Comparison of ENCODE assay signal across 9 mouse cellular contexts in the genomic region with DNA sequence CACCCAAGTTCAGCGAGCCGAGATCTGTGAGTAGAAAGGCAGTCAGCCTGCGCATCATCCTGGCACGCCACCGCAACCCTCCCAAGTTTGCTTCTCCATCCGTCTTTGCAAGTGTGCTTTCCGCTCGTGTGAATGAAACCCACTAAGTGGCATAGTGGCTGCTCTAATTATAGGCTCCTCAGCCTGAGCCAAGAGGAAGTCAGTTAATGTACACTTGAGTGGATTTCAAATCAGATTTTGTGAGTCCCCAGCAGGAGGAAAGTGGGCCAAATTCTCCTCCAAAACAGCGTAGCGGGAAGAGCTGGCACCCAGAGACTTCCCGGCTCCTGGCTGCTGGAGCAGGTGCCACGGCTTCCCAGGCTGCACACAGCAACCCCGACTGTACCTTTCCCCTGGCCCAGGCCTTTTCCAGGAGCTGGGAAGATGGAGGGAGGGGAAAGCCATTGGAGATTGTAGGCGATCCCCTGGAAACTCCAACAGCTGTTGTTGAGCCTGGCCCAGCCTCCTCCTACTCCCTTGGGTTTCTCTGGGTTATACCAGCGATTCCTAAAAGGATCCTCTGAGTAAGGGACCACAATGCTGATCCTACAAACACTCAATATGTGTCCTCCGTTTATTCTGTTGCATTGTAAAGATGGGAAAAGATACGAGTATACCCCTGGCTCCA.
DNase-seq lines count a peak whose midpoint lies in the region; ATAC-seq and TF ChIP-seq lines count a peak whose summit lies in the region.
"Had no signal": no experiment of that assay in that cellular context is flagged by ENCODE, and none has a peak within 500 bp of the region (broad histone marks: within the 10 kb centered on the region; RNA-seq: fewer than 3 reads in every experiment).

No protein-coding gene starts in this region.

- TF ChIP-seq CTCF in kidney, adult 2 months (conservative IDR thresholded peaks at IDR 0.05; ENCODE audit: insufficient read depth, insufficient read length, low read depth, low read length), result no peak

- peak; percentile 34 for DNase-seq in left cerebral cortex, adult 11 months (ENCODE audit: low spot score)
- peak; percentile 60 to 81 for DNase-seq in right cerebral cortex, postnatal 36 days (ENCODE audit: low spot score in 2 of 2)
- no peak for DNase-seq in lung, adult 18-20 months
- DNase-seq in kidney, adult 2 months, result no peak
- no peak for DNase-seq in kidney, postnatal 4 days

- H3K9ac ChIP-seq in hindbrain, embryonic 13.5 days, result no peak overlapping the region
- no peak overlapping the region for H3K9ac ChIP-seq in hindbrain, embryonic 12.5 days
- 0 out of 2 replicates have a peak overlapping the region, but pooled peaks have one; percentile 8 for H3K9ac ChIP-seq in forebrain, embryonic 16.5 days (replicated peaks; ENCODE audit: low read depth, low read length)
- H3K9ac ChIP-seq: embryonic facial prominence, embryonic 12.5 days had no signal

- no peak overlapping the region for H3K4me2 ChIP-seq in hindbrain, embryonic 13.5 days
- H3K4me2 ChIP-seq in hindbrain, embryonic 12.5 days (replicated peaks), result no peak overlapping the region
- H3K4me2 ChIP-seq in forebrain, embryonic 16.5 days (ENCODE audit: low read length), result peak overlapping the region; percentile 22; the same call in 1 of the 2 replicates
- H3K4me2 ChIP-seq: embryonic facial prominence, embryonic 12.5 days had no signal

- no peak for ATAC-seq in hindbrain, embryonic 13.5 days (ENCODE audit: low FRiP score)
- ATAC-seq in hindbrain, embryonic 12.5 days (ENCODE audit: low FRiP score), result no peak
- peak; percentile 85 for ATAC-seq in forebrain, embryonic 16.5 days

- 74% methylated on average over 17 of the region's 17 CpGs for WGBS in hindbrain, embryonic 13.5 days
- 76% methylated on average over 17 of the region's 17 CpGs for WGBS in hindbrain, embryonic 12.5 days
- 25% methylated on average over 17 of the region's 17 CpGs for whole genome bisulfite sequencing in forebrain, embryonic 16.5 days
- 65% methylated on average over 17 of the region's 17 CpGs for WGBS in kidney, adult 2 months

- H3K4me1 ChIP-seq in hindbrain, embryonic 13.5 days (replicated peaks), result peaks cover 23% of the 10 kb centered on the region
- peaks cover 8% of the 10 kb centered on the region for H3K4me1 ChIP-seq in hindbrain, embryonic 12.5 days
- H3K4me1 ChIP-seq in forebrain, embryonic 16.5 days (replicated peaks; ENCODE audit: control insufficient read depth, insufficient read depth, low read length), result peaks cover 44% of the 10 kb centered on the region
- H3K4me1 ChIP-seq in kidney, adult 2 months (ENCODE audit: control insufficient read depth, insufficient read depth, low read length), result no peaks in the 10 kb centered on the region
- H3K4me1 ChIP-seq: embryonic facial prominence, embryonic 12.5 days had no signal

- H3K27me3 ChIP-seq in hindbrain, embryonic 13.5 days, result peaks cover 6% of the 10 kb centered on the region
- H3K27me3 ChIP-seq in hindbrain, embryonic 12.5 days, result peaks cover 7% of the 10 kb centered on the region; the same call in 1 of the 2 replicates
- H3K27me3 ChIP-seq in forebrain, embryonic 16.5 days (replicated peaks; ENCODE audit: control insufficient read depth, insufficient read depth, low read length), result no peaks in the 10 kb centered on the region
- no peaks in the 10 kb centered on the region for H3K27me3 ChIP-seq in kidney, adult 2 months (replicated peaks; ENCODE audit: control insufficient read depth, insufficient read depth, low read length)
- H3K27me3 ChIP-seq: embryonic facial prominence, embryonic 12.5 days had no signal

- 0 out of 2 replicates have a peak overlapping the region, but pooled peaks have one; percentile 35 for H3K27ac ChIP-seq in hindbrain, embryonic 13.5 days
- no peak overlapping the region for H3K27ac ChIP-seq in hindbrain, embryonic 12.5 days
- peak overlapping the region; percentile 88 for H3K27ac ChIP-seq in forebrain, embryonic 16.5 days (ENCODE audit: low read length)
- no peak overlapping the region for H3K27ac ChIP-seq in kidney, adult 2 months (ENCODE audit: insufficient read depth, low read depth, low read length)
- H3K27ac ChIP-seq: embryonic facial prominence, embryonic 12.5 days had no signal

- H3K4me3 ChIP-seq in hindbrain, embryonic 13.5 days, result no peak overlapping the region
- no peak overlapping the region for H3K4me3 ChIP-seq in hindbrain, embryonic 12.5 days
- no peak overlapping the region for H3K4me3 ChIP-seq in forebrain, embryonic 16.5 days (replicated peaks; ENCODE audit: low read length)
- H3K4me3 ChIP-seq in kidney, adult 2 months (ENCODE audit: insufficient read depth, low read depth, low read length), result no peak overlapping the region
- H3K4me3 ChIP-seq: embryonic facial prominence, embryonic 12.5 days had no signal

- TF ChIP-seq POLR2A in kidney, adult 2 months (IDR thresholded peaks at IDR 0.05; ENCODE audit: low read depth, low read length), result no peak

- H3K36me3 ChIP-seq in hindbrain, embryonic 13.5 days, result no peaks in the 10 kb centered on the region
- H3K36me3 ChIP-seq in hindbrain, embryonic 12.5 days, result no peaks in the 10 kb centered on the region
- H3K36me3 ChIP-seq in forebrain, embryonic 16.5 days (ENCODE audit: control insufficient read depth, insufficient read depth), result no peaks in the 10 kb centered on the region
- H3K36me3 ChIP-seq in kidney, adult 2 months (ENCODE audit: control insufficient read depth, insufficient read depth, low read length), result no peaks in the 10 kb centered on the region
- H3K36me3 ChIP-seq: embryonic facial prominence, embryonic 12.5 days had no signal

- H3K9me3 ChIP-seq in hindbrain, embryonic 13.5 days, result no peaks in the 10 kb centered on the region
- no peaks in the 10 kb centered on the region for H3K9me3 ChIP-seq in hindbrain, embryonic 12.5 days (replicated peaks)
- H3K9me3 ChIP-seq in forebrain, embryonic 16.5 days (ENCODE audit: control insufficient read depth, low read length), result no peaks in the 10 kb centered on the region
- H3K9me3 ChIP-seq: embryonic facial prominence, embryonic 12.5 days had no signal

Comparison
In these comparisons a context has a peak if more than half of its experiments do, and no peak if none do; other contexts are left out.
1. H3K27ac ChIP-seq: peak in hindbrain, embryonic 13.5 days (single experiment) and forebrain, embryonic 16.5 days (single experiment); none in hindbrain, embryonic 12.5 days (single experiment) and kidney, adult 2 months (single experiment).
2. DNase-seq: peak in left cerebral cortex, adult 11 months (single experiment) and right cerebral cortex, postnatal 36 days (2 of 2); none in lung, adult 18-20 months (0 of 2), kidney, adult 2 months (single experiment) and kidney, postnatal 4 days (0 of 2).